Mouse (Mus musculus): ENCODE data around the gene Snx6. TPM values are rescaled to one million over a fixed set of nuclear protein-coding genes. Genes with fewer than 3 reads are reported as not detected.
"Not testable (repeated sequence)": the region's sequence is repeated elsewhere in the genome, so short reads cannot be mapped to it uniquely, and the experiment has no call there.

Gene Snx6
- 183 and 192 TPM in 2 replicates for polyA plus RNA-seq (2015; fragmentation: Nextera tagmentation; extraction: Ambion mirVana)

GRCm38 (mm10) chr12:54795153-54795998 lies at the start of gene Snx6:
Snx6 (minus strand) TSS chr12:54795703.
- H3K27ac ChIP-seq: peak within 1 kb of the TSS; percentile 77
- no peaks in the 10 kb centered on the region for H3K9me3 ChIP-seq
- H3K4me2 ChIP-seq (replicated peaks): peak within 1 kb of the TSS; percentile 65
- ATAC-seq: peak; percentile 94
- H3K4me3 ChIP-seq (replicated peaks): peak within 1 kb of the TSS; percentile 97
- under 1% methylated on average over 73 of the region's 76 CpGs for WGBS
- peak within 1 kb of the TSS; percentile 98 for H3K9ac ChIP-seq (replicated peaks)
- peaks cover 28% of the 10 kb centered on the region for H3K4me1 ChIP-seq (replicated peaks)
- peaks cover 3% of the 10 kb centered on the region; the same call in 1 of the 2 replicates for H3K36me3 ChIP-seq
- H3K27me3 ChIP-seq: no peaks in the 10 kb centered on the region

DNA sequence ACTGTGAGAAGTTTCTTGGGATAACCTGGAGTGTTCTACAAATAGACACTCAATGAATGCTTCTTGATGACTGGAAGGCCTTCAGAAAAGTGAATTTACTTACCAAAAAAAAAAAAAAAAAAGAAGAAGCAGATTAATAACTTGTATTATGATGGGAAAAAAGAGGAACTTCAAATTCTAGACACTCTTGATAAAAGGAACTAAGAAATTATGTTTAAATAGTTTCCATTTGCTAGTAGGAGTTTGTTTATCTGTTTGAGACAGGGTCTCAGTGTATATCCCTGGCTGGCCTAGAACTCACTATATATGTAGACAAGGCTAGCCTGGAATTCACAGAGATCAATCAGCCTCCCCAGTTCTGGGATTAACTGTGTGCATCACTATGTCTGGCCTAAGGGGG lies 48.9 kb upstream of the Snx6 start:
- H3K36me3 ChIP-seq: no peaks in the 10 kb centered on the region; the same call in 1 of the 2 replicates
- no peaks in the 10 kb centered on the region for H3K9me3 ChIP-seq
- H3K4me1 ChIP-seq (replicated peaks): no peaks in the 10 kb centered on the region
- H3K4me2 ChIP-seq (replicated peaks): no peak overlapping the region
- ATAC-seq: no peak
- no peak overlapping the region for H3K4me3 ChIP-seq (replicated peaks)
- no peak overlapping the region for H3K27ac ChIP-seq
- no peaks in the 10 kb centered on the region for H3K27me3 ChIP-seq
- no peak overlapping the region for H3K9ac ChIP-seq (replicated peaks)

DNA sequence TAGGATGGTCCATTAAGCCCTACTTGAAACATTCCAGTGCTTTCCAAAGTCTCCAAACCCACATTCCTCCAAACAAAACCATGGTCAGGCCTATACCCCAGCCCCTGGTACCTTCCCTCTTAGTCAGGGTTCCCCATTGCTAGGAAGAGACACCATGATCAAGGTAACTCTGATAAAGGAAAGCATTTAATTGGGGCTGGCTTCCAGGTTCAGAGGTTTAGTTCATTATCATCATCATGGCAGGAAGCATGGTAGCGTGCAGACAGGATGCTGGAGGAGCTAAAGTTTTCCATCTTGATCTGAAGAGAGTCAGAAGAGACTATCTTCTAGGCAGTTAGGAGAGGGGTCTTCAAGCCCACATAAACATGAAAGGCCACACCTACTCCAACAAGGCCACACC lies 46.1 kb upstream of the Snx6 start:
- Histone ChIP-seq H3K9ac (replicated peaks) (no peak overlapping the region), H3K4me2 (replicated peaks) (no peak overlapping the region), H3K4me1 (replicated peaks) (no peaks in the 10 kb centered on the region), H3K9me3 (no peaks in the 10 kb centered on the region), H3K27me3 (no peaks in the 10 kb centered on the region), H3K27ac (no peak overlapping the region), H3K4me3 (replicated peaks) (no peak overlapping the region), H3K36me3 (no peaks in the 10 kb centered on the region; the same call in 1 of the 2 replicates)
- WGBS: 100% methylated on average over 1 of the region's 1 CpGs
- no peak for ATAC-seq

GRCm38 (mm10) chr12:54839815-54840214 lies 44.3 kb upstream of the Snx6 start:
- WGBS: 90% methylated on average over 2 of the region's 2 CpGs
- Histone ChIP-seq H3K9ac (replicated peaks) (no peak overlapping the region), H3K4me2 (replicated peaks) (no peak overlapping the region), H3K27me3 (no peaks in the 10 kb centered on the region), H3K27ac (no peak overlapping the region), H3K9me3 (no peaks in the 10 kb centered on the region), H3K4me1 (replicated peaks) (peaks cover 3% of the 10 kb centered on the region), H3K36me3 (no peaks in the 10 kb centered on the region), H3K4me3 (replicated peaks) (no peak overlapping the region)
- no peak for ATAC-seq

DNA sequence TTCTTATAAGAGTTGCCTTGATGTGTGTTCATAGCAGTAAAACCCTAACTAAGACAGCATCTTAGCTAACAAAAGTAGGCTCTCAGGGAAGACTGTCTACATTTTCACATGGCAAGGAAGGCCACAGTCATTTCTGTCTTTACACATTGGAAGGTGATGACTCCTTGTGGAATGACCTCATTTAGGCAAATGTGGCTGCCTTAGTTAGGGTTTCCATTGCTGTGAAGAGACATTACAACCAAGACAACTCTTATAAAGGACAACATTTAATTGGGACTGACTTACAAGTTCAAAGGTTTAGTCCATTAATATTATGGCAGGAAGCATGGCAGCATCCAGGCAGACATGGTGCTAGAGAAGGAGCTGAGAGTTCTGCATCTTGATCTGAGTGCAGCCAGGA lies 43.4 kb upstream of the Snx6 start:
- no peak overlapping the region for H3K4me3 ChIP-seq (replicated peaks)
- no peak overlapping the region for H3K9ac ChIP-seq (replicated peaks)
- ATAC-seq: no peak
- H3K36me3 ChIP-seq: no peaks in the 10 kb centered on the region
- no peaks in the 10 kb centered on the region for H3K27me3 ChIP-seq
- H3K4me1 ChIP-seq (replicated peaks): peaks cover 7% of the 10 kb centered on the region
- H3K27ac ChIP-seq: no peak overlapping the region
- H3K4me2 ChIP-seq (replicated peaks): no peak overlapping the region
- H3K9me3 ChIP-seq: no peaks in the 10 kb centered on the region

GRCm38 (mm10) chr12:54835608-54836570 lies 40.4 kb upstream of the Snx6 start:
- 78% methylated on average over 17 of the region's 18 CpGs for WGBS
- no peak for ATAC-seq
- Histone ChIP-seq H3K9me3 (no peaks in the 10 kb centered on the region), H3K27me3 (no peaks in the 10 kb centered on the region), H3K27ac (peak overlapping the region; percentile 14; the same call in 1 of the 2 replicates), H3K9ac (replicated peaks) (no peak overlapping the region), H3K36me3 (no peaks in the 10 kb centered on the region), H3K4me2 (replicated peaks) (no peak overlapping the region), H3K4me1 (replicated peaks) (peaks cover 9% of the 10 kb centered on the region), H3K4me3 (replicated peaks) (no peak overlapping the region)

- Histone ChIP-seq H3K27ac (peak overlapping the region; percentile 14; the same call in 1 of the 2 replicates), H3K9ac (replicated peaks) (peak overlapping the region; percentile 33; the same call in 1 of the 2 replicates)
- 22% methylated on average over 11 of the region's 11 CpGs for WGBS
These were observed 39.5 kb upstream of the Snx6 start for GRCm38 (mm10) chr12:54834925-54835447.

GRCm38 (mm10) chr12:54833856-54834399 lies 38.4 kb upstream of the Snx6 start:
- Histone ChIP-seq H3K9ac (replicated peaks) (no peak overlapping the region), H3K27me3 (no peaks in the 10 kb centered on the region), H3K9me3 (no peaks in the 10 kb centered on the region), H3K36me3 (no peaks in the 10 kb centered on the region), H3K4me2 (replicated peaks) (no peak overlapping the region), H3K27ac (no peak overlapping the region), H3K4me3 (replicated peaks) (no peak overlapping the region), H3K4me1 (replicated peaks) (peaks cover 9% of the 10 kb centered on the region)
- no peak for ATAC-seq
- WGBS: 59% methylated on average over 9 of the region's 9 CpGs

More at GRCm38 (mm10) chr12:54834925-54835447, 39.5 kb upstream of the Snx6 start:
- Histone ChIP-seq H3K4me1 (replicated peaks) (peaks cover 9% of the 10 kb centered on the region), H3K9me3 (no peaks in the 10 kb centered on the region), H3K36me3 (no peaks in the 10 kb centered on the region), H3K4me2 (replicated peaks) (peak overlapping the region; percentile 50), H3K4me3 (replicated peaks) (peak overlapping the region; percentile 29), H3K27me3 (no peaks in the 10 kb centered on the region)
- peak; percentile 84 for ATAC-seq

- not testable (repeated sequence) for H3K36me3 ChIP-seq; H3K4me3 ChIP-seq (replicated peaks); H3K27me3 ChIP-seq; H3K4me2 ChIP-seq (replicated peaks); ATAC-seq; H3K4me1 ChIP-seq (replicated peaks); H3K27ac ChIP-seq; H3K9me3 ChIP-seq; H3K9ac ChIP-seq (replicated peaks)
- 86% methylated on average over 1 of the region's 1 CpGs for WGBS
These were observed 36.4 kb upstream of the Snx6 start for GRCm38 (mm10) chr12:54831927-54832326.

DNA sequence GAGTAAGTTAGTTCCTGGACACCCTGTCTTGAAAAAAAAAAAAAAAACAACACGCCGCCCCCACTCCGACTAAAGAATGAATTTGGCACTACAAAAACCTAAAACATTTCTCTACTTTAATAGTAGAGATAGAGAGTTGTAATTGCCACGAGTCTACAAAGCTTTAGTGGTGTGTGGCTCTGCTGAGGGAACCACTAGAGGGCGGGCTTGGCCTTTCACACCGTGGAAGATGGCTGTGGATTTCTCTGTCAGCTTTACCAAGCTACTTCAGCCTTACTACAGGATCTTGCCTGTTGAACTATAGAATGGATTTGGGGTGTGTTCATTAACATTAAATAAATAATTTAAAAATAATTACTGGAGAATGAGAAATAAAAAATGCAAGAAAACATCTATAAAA lies 35.1 kb upstream of the Snx6 start:
- Histone ChIP-seq H3K27ac (no peak overlapping the region), H3K36me3 (no peaks in the 10 kb centered on the region), H3K4me1 (replicated peaks) (peaks cover 9% of the 10 kb centered on the region), H3K4me2 (replicated peaks) (no peak overlapping the region), H3K9ac (replicated peaks) (no peak overlapping the region), H3K27me3 (no peaks in the 10 kb centered on the region), H3K9me3 (no peaks in the 10 kb centered on the region), H3K4me3 (replicated peaks) (no peak overlapping the region)
- 16% methylated on average over 6 of the region's 6 CpGs for WGBS
- peak; percentile 84 for ATAC-seq

GRCm38 (mm10) chr12:54829876-54830275 lies 34.4 kb upstream of the Snx6 start:
- no peak for ATAC-seq
- no peaks in the 10 kb centered on the region for H3K36me3 ChIP-seq
- no peaks in the 10 kb centered on the region for H3K27me3 ChIP-seq
- 59% methylated on average over 5 of the region's 5 CpGs for WGBS
- H3K9me3 ChIP-seq: no peaks in the 10 kb centered on the region
- H3K9ac ChIP-seq (replicated peaks): no peak overlapping the region
- H3K27ac ChIP-seq: no peak overlapping the region
- no peak overlapping the region for H3K4me2 ChIP-seq (replicated peaks)
- H3K4me1 ChIP-seq (replicated peaks): peaks cover 7% of the 10 kb centered on the region
- no peak overlapping the region for H3K4me3 ChIP-seq (replicated peaks)

All from midbrain, embryonic 13.5 days (tissue).